Mouse (Mus musculus): ENCODE measurements around the gene AC140267.1.

AC140267.1 gene

DNA sequence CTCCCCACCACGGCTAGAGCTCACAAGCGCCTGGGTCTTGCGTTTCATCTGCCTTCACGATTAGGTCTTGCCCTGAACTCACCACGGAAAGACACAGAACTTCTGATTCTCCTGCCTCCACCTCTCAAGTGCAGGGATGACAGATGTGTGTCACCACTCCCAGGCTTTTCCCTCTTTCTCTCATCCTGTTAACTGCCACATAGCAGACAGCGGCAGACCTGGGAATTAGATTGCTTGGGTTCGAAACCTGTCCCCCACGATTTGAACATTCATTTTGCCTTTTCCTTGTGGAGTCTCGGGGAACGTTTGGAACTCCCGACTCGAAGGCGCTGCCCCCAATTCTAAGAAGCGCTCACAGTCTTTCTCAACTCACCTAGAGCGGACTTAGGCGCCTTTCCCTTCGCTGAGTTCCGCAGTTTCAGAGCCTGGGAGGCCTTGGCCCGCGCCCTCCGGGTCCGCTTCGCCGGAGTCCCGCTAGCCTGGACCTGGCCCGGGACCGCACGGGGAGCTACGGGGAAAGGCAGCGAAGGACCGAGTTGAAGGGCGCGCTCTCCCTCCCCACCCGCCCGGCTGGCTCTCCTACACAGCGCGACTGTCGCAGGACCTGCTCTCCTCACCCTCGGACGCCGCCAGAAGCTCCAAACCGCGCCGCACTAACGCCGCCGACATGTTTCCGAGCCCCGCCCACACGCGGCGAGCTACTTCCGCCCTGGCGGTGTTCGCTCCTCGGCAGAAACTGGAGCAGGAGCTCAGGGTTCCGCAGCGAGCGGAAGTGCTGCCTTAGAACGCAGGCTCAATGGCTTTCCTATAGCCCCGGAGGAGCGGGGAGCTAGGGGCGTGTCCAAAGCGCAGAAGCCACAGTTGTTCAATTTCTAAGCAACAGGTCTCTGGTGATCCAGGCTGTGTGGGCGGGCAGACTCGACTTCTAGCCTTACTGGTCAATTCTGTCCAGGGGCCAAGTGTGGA lies 28.3 kb downstream of the AC140267.1 start, which contains the start of gene Rps19bp1:
Rps19bp1 (minus strand) TSS at position 706 of the 966 bp plus-strand sequence.
- peak; percentile 84 to 87 for DNase-seq (ENCODE audit: low spot score in 2 of 2)

- no peak for DNase-seq (ENCODE audit: low spot score in 2 of 2)
Observed at GRCm38 (mm10) chr15:80266281-80266680, 30.6 kb downstream of the AC140267.1 start.

DNA sequence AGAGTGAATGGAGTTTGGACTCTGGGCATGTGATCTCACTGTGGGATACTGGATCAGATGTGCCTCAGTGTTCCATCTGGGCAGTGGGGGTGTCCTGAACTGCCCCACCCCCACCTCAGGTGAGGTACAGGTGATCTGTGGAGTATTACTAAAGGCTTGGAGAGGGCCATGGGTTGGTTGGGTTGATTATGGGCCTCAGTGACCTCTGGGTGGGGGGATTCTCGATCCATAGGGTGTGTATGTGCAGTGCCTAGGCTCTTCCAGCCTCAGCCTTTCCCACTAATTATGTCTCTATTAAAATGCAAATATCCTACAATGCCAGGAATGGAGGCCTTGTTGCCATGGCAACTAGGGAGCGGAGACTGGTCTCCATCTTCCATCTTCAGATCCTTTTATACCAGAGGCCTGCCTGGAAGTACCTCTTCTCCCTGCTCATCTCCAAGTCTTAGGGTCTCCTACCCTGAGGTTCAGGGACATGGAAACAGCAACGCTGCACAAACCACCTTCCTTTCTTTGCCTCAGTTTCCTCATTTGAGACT lies 36.3 kb downstream of the AC140267.1 start:
- DNase-seq (ENCODE audit: low spot score in 2 of 2) = no peak

DNA sequence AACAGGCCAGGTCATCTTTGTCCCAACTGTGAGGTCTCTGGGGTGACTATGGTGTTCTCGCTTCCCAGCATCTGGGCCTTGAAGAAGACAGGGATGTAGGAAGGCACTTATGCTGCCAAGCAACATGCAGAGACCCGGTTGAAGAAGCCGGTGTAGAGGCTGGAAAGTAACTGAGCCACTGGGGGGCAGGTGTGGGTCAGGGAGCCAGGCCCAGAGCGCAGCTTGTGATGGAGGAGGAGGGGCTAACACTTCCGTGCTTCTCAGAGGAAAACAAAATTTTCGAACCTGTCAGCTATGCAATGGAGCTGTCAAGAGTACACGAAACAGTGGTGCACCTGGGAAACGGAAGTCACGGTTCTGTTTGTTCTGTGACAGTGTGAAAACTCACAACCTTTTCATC lies 41.5 kb downstream of the AC140267.1 start:
- DNase-seq (ENCODE audit: low spot score in 2 of 2) = no peak

DNA sequence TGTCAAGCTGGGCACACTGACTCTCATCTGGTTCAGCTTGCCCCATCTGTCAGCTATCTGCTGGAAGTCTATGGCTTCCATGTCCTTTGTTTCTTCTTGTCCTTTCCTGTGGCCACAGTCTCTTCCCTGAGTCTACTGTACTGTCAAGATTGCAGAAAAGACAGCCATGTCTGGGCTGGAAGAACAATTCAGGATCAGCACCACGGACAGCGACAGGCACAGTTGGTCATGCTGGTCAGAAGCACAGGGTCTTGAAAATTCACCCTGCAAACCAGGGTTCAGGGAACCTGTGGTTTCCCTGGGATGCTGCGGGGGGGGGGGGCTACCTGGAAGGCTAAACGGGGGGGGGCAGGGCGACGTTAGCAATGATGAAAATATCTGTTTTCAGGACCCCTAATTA lies 42.0 kb downstream of the AC140267.1 start:
- peak; percentile 47 to 80 for DNase-seq (ENCODE audit: low spot score in 2 of 2)

DNA sequence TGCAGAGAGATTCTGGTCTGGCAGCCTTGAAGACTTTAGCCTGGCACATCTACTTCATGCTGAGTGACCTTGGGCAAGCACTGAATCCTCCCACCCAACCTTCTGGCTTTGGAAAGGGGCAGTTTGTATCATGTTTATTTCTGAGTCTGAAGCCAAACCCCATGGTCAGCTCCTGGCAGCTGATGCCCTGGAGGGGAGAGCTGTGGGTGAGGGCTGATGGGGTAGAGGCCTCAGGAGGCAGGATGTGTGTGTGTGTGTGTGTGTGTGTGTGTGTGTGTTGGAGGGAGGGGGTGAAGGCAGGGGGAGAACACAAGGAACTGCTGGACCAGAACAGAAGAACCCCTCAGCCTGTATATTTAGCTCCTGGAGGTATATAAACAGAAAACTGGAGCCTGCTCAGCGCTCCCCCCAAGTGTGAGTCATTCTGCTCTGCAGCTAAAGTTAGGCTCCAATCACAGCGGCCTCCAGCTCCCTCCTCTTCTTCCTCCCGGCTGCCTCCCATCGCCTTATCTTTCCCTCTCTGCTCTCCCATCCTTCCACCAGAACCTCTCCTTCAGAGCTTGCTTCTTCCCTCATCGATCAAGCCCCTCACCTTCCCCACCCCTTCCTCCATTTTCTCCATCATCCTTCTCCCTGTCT lies 42.6 kb downstream of the AC140267.1 start:
- no peak for DNase-seq (ENCODE audit: low spot score in 2 of 2)

DNA sequence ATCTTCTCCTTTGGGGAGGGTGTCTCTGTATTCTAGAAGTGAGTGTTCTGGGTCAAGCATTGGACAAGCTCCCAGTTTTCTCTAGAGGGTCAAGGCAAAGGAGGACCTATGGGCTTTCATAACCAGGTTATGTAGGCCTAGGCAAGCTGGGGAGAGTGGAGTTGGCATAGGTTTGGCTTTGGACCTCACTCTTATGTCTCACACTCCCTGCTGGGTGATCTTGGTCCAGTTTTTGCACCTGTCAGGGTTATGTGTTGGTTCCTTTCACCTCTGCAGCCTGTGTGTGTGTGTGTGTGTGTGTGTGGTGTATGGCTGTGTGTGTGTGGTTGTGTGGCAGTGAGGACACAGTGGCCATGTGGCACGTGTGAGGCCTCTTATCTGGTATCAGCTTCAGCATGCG lies 43.4 kb downstream of the AC140267.1 start:
- DNase-seq (ENCODE audit: low spot score in 2 of 2) = no peak

DNA sequence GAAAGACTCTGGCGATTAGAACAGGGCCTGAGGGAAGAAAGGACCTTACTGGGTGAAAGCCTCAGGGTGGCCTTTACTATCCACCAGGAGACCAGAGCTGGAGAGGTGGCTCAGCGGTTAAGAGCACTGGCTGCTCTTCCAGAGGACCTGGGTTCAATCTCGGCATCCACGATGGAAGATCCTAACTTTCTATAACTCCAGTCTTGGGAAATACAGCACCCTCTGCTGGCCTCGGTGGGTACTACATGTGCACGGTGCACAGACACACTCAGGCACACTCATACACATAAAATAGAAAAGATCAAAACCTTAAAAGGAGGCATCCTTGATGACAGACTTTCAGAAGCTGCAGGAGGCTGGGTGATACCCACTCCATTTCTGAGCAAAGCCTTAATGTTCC lies 45.0 kb downstream of the AC140267.1 start:
- no peak for DNase-seq (ENCODE audit: low spot score in 2 of 2)

All from urinary bladder, postnatal 4 days (tissue).